Mouse (Mus musculus) adrenal gland, postnatal 4 days (tissue): ENCODE results near the gene Magi2. TPM values are rescaled to one million over a fixed set of nuclear protein-coding genes. Genes with fewer than 3 reads are reported as not detected.

Experiments used
- DNase-seq, 2 experiments: peaks; one replicate each; pipeline ENCODE4 v3.0.0; 2021 to 2022; ENCODE audit warnings: low spot score in 2 of 2, mixed read lengths in 2 of 2
- total RNA-seq, 2 experiments: library from RNA; stranded (reverse); gene quantifications; 2 replicates each; pipeline ENCODE4 v1.2.3; 2021

Magi2 gene
- total RNA-seq, 2 experiments from 2014 or later, result 8.4 to 14.1 TPM

- no peak for DNase-seq
Measured at GRCm38 (mm10) chr5:20334549-20334948, 1107.7 kb downstream of the Magi2 start.

- DNase-seq, result no peak
Measured at GRCm38 (mm10) chr5:20352941-20353340, 1126.1 kb downstream of the Magi2 start.

- no peak for DNase-seq
Measured at GRCm38 (mm10) chr5:20358437-20358836, 1131.6 kb downstream of the Magi2 start.

- DNase-seq, result no peak
Measured at GRCm38 (mm10) chr5:20359021-20359420, 1132.2 kb downstream of the Magi2 start.

GRCm38 (mm10) chr5:20362154-20362553 lies 1135.3 kb downstream of the Magi2 start:
- DNase-seq, result no peak

GRCm38 (mm10) chr5:20363216-20363615 lies 1136.4 kb downstream of the Magi2 start:
- DNase-seq, result no peak

GRCm38 (mm10) chr5:20373586-20373985 lies 1146.8 kb downstream of the Magi2 start:
- no peak for DNase-seq

- DNase-seq, result no peak
Measured at GRCm38 (mm10) chr5:20378071-20378800, 1151.4 kb downstream of the Magi2 start.

- DNase-seq, result no peak
Measured at GRCm38 (mm10) chr5:20404533-20404932, 1177.7 kb downstream of the Magi2 start.

- no peak for DNase-seq
Measured at GRCm38 (mm10) chr5:20406626-20407025, 1179.8 kb downstream of the Magi2 start.

- no peak for DNase-seq
Measured at GRCm38 (mm10) chr5:20415320-20415719, 1188.5 kb downstream of the Magi2 start.

- DNase-seq, result no peak
Measured at GRCm38 (mm10) chr5:20417348-20417747, 1190.5 kb downstream of the Magi2 start.

GRCm38 (mm10) chr5:20432148-20432813 lies 1205.4 kb downstream of the Magi2 start:
- no peak for DNase-seq

- DNase-seq, result no peak
Measured at GRCm38 (mm10) chr5:20446471-20447174, 1219.8 kb downstream of the Magi2 start.

- DNase-seq, result no peak
Measured at GRCm38 (mm10) chr5:20456106-20456505, 1229.3 kb downstream of the Magi2 start.

GRCm38 (mm10) chr5:20457742-20458510 lies 1231.1 kb downstream of the Magi2 start:
- no peak for DNase-seq

GRCm38 (mm10) chr5:20461709-20462108 lies 1234.9 kb downstream of the Magi2 start:
- DNase-seq, result no peak

GRCm38 (mm10) chr5:20462376-20462775 lies 1235.5 kb downstream of the Magi2 start:
- DNase-seq, result no peak

- no peak for DNase-seq
Measured at GRCm38 (mm10) chr5:20469721-20470120, 1242.9 kb downstream of the Magi2 start.

GRCm38 (mm10) chr5:20470466-20470865 lies 1243.6 kb downstream of the Magi2 start:
- no peak for DNase-seq

GRCm38 (mm10) chr5:20484505-20484904 lies 1257.7 kb downstream of the Magi2 start:
- DNase-seq, result no peak
